Mouse (Mus musculus) embryonic facial prominence, embryonic 15.5 days (tissue): ENCODE results near the gene Csrnp1. TPM values are rescaled to one million over a fixed set of nuclear protein-coding genes. Genes with fewer than 3 reads are reported as not detected.

Source experiments
- ATAC-seq: fragments of 200-750 bp; cut with Nextera tagmentation; 2 replicates; pipeline ENCODE4 v1.8.0; 2017; ENCODE audit warnings: low read depth, moderate TSS enrichment; ENCODE audit not compliant: insufficient number of reproducible peaks, low FRiP score, low TSS enrichment
- H3K27ac ChIP-seq: fragments of 300-500 bp; sonication (generic); replicated peaks from 2 replicates; pipeline ENCODE4 v1.5.1; 2015; ENCODE audit warnings: mild to moderate bottlenecking, inconsistent platforms
- H3K27me3 ChIP-seq: fragments of 300-500 bp; sonication (generic); 2 replicates; pipeline ENCODE4 v1.6.1; 2015; ENCODE audit warnings: inconsistent platforms
- H3K36me3 ChIP-seq: fragments of 300-500 bp; sonication (generic); 2 replicates; pipeline ENCODE4 v1.6.1; 2015; ENCODE audit warnings: mild to moderate bottlenecking, inconsistent platforms
- H3K4me1 ChIP-seq: fragments of 300-500 bp; sonication (generic); 2 replicates; pipeline ENCODE4 v1.6.1; 2015; ENCODE audit warnings: inconsistent platforms
- H3K4me2 ChIP-seq: fragments of 300-500 bp; sonication (generic); replicated peaks from 2 replicates; pipeline ENCODE4 v1.6.1; 2015; ENCODE audit warnings: mild to moderate bottlenecking, inconsistent platforms
- H3K4me3 ChIP-seq: fragments of 300-500 bp; sonication (generic); replicated peaks from 2 replicates; pipeline ENCODE4 v1.5.1; 2015; ENCODE audit warnings: mild to moderate bottlenecking, inconsistent platforms
- H3K9ac ChIP-seq: fragments of 300-500 bp; sonication (generic); 2 replicates; pipeline ENCODE4 v1.6.1; 2015; ENCODE audit warnings: inconsistent platforms
- H3K9me3 ChIP-seq: fragments of 300-500 bp; sonication (generic); replicated peaks from 2 replicates; pipeline ENCODE4 v1.6.1; 2016; ENCODE audit warnings: inconsistent platforms
- WGBS: fragments of 180-500 bp; shearing (Covaris S2); methylation state at CpG from one replicate; pipeline ENCODE4 v1.1.7; 2015; 5-methylcytosine and 5-hydroxymethylcytosine counted together
- polyA plus RNA-seq: library from polyadenylated mRNA; unstranded; fragments of >200 nt; fragmentation: Nextera tagmentation; extraction: Ambion mirVana; gene quantifications from 2 replicates; pipeline ENCODE4 v1.2.1, GENCODE M21; 2015

Csrnp1 gene
- polyA plus RNA-seq, 1 experiment from 2014 or later, result 5.7 TPM

DNA sequence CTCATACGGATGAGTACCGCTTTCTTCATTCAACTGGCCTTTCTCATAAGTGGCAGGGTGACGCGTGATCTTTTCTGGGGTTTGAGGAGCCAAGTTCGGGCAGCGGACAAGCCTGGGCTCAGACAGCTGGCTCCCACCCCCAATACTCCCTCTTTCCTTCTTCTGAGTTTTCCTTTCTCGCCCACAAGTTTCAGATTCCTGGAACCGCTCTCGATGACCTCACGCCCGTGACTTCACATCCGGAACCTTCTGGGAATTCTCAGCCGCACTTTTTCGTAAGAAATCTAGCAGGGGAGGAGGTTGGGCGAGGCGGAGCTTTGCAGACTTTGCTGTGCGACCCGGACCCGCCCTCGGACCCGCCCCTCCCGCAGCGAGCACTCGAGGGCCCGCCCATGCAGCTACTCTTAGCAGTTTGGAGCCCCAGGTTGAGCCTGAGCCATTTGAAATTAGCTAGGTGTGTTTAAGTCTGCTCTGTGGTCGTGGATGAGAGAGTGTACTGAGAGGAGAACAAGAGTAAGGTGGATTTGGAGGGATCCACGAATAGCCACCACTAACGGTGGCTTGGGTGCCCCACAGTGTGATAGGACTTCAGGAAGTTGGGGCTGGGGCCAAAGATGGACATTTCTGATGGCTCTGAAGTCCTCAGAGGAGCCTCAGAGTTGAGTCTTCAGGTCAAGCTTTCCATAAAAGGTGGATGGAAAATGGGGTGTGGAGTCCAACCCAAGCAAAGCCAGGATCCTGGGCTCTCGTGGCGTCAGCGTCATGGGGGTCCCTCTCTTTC, 17.7 kb upstream of the Csrnp1 start:
- Histone ChIP-seq H3K36me3 (no peaks in the 10 kb centered on the region), H3K9me3 (no peaks in the 10 kb centered on the region), H3K4me2 (peak overlapping the region; percentile 68), H3K4me3 (peak overlapping the region; percentile 47), H3K27me3 (no peaks in the 10 kb centered on the region), H3K9ac (peak overlapping the region; percentile 35), H3K27ac (peak overlapping the region; percentile 75), H3K4me1 (peaks cover 13% of the 10 kb centered on the region; the same call in 1 of the 2 replicates)
- 10% methylated on average over 31 of the region's 31 CpGs for WGBS
- peak; percentile 89 for ATAC-seq

DNA sequence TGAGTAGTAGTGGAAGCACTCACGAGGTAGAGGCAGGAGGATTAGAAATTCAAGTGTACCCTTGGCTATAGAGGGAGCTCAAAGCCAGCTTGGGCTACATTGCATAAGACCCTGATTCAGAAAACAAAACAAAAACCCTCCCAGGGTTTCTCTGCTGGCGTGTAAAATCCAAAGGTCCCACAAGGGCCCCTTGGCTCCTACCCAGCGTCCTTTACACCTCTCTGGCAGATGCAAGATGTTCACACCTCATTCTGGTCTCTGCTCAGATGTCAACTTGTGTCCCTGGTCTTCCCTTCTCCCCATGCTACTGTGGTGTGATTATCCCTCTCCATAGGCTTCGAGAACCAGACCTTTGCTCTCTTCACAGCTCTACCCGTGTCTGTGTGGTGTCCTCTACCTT, 16.3 kb upstream of the Csrnp1 start:
- Histone ChIP-seq H3K4me2 (no peak overlapping the region), H3K9me3 (no peaks in the 10 kb centered on the region), H3K36me3 (no peaks in the 10 kb centered on the region), H3K27ac (no peak overlapping the region), H3K4me1 (peaks cover 9% of the 10 kb centered on the region; the same call in 1 of the 2 replicates), H3K4me3 (no peak overlapping the region), H3K9ac (no peak overlapping the region), H3K27me3 (no peaks in the 10 kb centered on the region)
- 75% methylated on average over 5 of the region's 5 CpGs for WGBS
- ATAC-seq, result no peak

- Histone ChIP-seq H3K27me3 (no peaks in the 10 kb centered on the region), H3K4me1 (peaks cover 7% of the 10 kb centered on the region; the same call in 1 of the 2 replicates), H3K9ac (no peak overlapping the region), H3K27ac (no peak overlapping the region), H3K9me3 (no peaks in the 10 kb centered on the region), H3K36me3 (no peaks in the 10 kb centered on the region), H3K4me2 (no peak overlapping the region), H3K4me3 (no peak overlapping the region)
- ATAC-seq, result no peak
- WGBS, result 62% methylated on average over 6 of the region's 6 CpGs
Measured at GRCm38 (mm10) chr9:119999636-120000035, 15.2 kb upstream of the Csrnp1 start.

- ATAC-seq, result no peak
- Histone ChIP-seq H3K4me3 (no peak overlapping the region), H3K9ac (no peak overlapping the region), H3K36me3 (no peaks in the 10 kb centered on the region), H3K4me2 (no peak overlapping the region), H3K27me3 (no peaks in the 10 kb centered on the region), H3K27ac (no peak overlapping the region), H3K4me1 (peaks cover 7% of the 10 kb centered on the region; the same call in 1 of the 2 replicates), H3K9me3 (no peaks in the 10 kb centered on the region)
- 77% methylated on average over 1 of the region's 1 CpGs for WGBS
Measured at GRCm38 (mm10) chr9:119998776-119999175, 14.3 kb upstream of the Csrnp1 start.

DNA sequence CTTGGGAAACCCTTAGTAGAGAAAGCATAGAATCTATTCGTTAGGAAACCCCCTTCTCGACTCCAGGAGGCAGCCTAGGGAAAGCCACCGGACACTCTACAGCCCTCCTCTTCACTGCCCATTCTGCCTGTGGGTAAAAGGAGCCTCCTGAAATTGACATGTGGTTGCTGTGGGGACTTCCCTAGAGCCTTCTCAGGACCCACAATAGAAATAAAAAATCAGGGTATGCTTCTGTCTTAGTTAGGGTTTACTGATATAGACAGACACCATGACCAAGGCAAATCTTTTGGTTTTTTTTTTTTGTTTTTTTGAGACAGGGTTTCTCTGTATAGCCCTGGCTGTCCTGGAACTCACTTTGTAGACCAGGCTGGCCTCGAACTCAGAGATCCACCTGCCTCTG, 11.6 kb upstream of the Csrnp1 start:
- no peak for ATAC-seq
- WGBS, result 79% methylated on average over 4 of the region's 4 CpGs
- no peak overlapping the region for H3K9ac ChIP-seq

GRCm38 (mm10) chr9:119994207-119994606, 9.7 kb upstream of the Csrnp1 start:
- WGBS, result 63% methylated on average over 7 of the region's 7 CpGs
- Histone ChIP-seq H3K9ac (no peak overlapping the region), H3K4me1 (no peaks in the 10 kb centered on the region), H3K27me3 (no peaks in the 10 kb centered on the region), H3K27ac (no peak overlapping the region), H3K4me2 (no peak overlapping the region), H3K9me3 (no peaks in the 10 kb centered on the region), H3K36me3 (no peaks in the 10 kb centered on the region), H3K4me3 (no peak overlapping the region)
- ATAC-seq, result no peak

More for the DNA sequence above, 11.6 kb upstream of the Csrnp1 start:
- Histone ChIP-seq H3K4me3 (no peak overlapping the region), H3K9me3 (no peaks in the 10 kb centered on the region), H3K4me1 (no peaks in the 10 kb centered on the region), H3K4me2 (no peak overlapping the region), H3K27me3 (no peaks in the 10 kb centered on the region), H3K27ac (no peak overlapping the region), H3K36me3 (no peaks in the 10 kb centered on the region)

DNA sequence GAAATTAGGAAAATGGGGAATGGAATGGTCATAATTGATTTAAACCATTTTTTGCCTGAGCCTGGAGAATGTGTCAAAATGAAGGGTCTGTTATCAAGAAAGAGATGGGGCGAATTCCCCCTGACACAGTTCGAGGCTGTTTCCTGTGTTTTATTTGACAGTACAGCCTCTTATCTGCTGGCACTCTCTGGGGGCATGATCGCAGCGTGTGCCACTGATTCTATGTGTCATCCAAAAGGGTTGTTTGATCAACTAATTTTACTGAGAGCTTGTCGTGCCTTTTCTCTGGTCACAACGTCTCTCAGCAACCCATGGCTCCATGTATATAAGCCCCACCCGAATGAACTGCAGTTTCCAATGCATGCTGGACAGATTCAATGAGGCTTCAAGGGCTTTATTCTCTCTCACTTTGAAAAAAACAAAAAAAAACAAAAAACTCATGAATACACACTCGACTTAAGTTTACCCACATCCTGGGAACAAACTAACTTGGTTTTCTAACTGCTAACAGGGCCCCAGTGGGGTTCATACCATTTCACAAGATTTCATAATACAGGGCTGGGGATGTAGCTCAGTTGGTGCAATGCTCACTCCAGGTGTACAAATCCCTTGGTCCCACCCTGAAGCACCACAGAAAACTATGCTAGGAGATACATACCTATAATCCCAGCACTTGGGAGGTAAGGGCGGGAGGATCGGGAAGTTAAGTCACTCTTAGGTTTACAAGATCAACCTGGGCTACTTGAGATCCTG, 8.8 kb upstream of the Csrnp1 start:
- 68% methylated on average over 10 of the region's 10 CpGs for WGBS
- H3K9ac ChIP-seq, result no peak overlapping the region

GRCm38 (mm10) chr9:119991310-119991709, 6.9 kb upstream of the Csrnp1 start:
- Histone ChIP-seq H3K27ac (no peak overlapping the region), H3K4me3 (no peak overlapping the region), H3K36me3 (no peaks in the 10 kb centered on the region), H3K9ac (no peak overlapping the region), H3K9me3 (no peaks in the 10 kb centered on the region), H3K27me3 (no peaks in the 10 kb centered on the region), H3K4me2 (no peak overlapping the region), H3K4me1 (peaks cover 4% of the 10 kb centered on the region; the same call in 1 of the 2 replicates)
- no peak for ATAC-seq
- 18% methylated on average over 5 of the region's 5 CpGs for WGBS

More for the DNA sequence above, 8.8 kb upstream of the Csrnp1 start:
- no peaks in the 10 kb centered on the region for H3K36me3 ChIP-seq
- H3K4me1 ChIP-seq, result no peaks in the 10 kb centered on the region
- no peak overlapping the region for H3K27ac ChIP-seq
- no peak overlapping the region for H3K4me2 ChIP-seq
- no peaks in the 10 kb centered on the region for H3K27me3 ChIP-seq
- no peak for ATAC-seq
- no peak overlapping the region for H3K4me3 ChIP-seq
- H3K9me3 ChIP-seq, result no peaks in the 10 kb centered on the region

DNA sequence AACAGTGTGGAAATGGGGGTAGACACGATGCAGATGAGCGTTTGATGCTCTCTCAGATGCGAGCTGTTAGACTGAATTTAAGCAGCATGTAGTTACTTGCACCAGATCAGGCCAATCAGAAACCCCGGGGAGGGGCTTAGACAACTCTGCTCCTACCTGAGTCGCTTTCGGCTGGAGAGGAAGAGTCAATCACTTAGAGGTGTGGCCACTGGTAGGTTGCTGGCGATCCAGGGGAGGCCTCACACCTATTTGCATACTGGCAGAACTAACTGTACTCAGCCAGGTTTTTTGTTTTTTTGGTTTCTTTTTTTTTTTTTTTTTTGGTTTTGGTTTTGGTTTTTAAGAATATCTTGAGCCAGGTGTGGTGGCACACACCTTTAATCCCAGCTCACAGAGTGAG, 3.8 kb upstream of the Csrnp1 start:
- Histone ChIP-seq H3K27me3 (no peaks in the 10 kb centered on the region), H3K36me3 (no peaks in the 10 kb centered on the region), H3K4me1 (peaks cover 26% of the 10 kb centered on the region), H3K4me3 (no peak overlapping the region), H3K9ac (no peak overlapping the region), H3K9me3 (no peaks in the 10 kb centered on the region), H3K27ac (no peak overlapping the region), H3K4me2 (no peak overlapping the region)
- ATAC-seq, result no peak
- 47% methylated on average over 7 of the region's 7 CpGs for WGBS

DNA sequence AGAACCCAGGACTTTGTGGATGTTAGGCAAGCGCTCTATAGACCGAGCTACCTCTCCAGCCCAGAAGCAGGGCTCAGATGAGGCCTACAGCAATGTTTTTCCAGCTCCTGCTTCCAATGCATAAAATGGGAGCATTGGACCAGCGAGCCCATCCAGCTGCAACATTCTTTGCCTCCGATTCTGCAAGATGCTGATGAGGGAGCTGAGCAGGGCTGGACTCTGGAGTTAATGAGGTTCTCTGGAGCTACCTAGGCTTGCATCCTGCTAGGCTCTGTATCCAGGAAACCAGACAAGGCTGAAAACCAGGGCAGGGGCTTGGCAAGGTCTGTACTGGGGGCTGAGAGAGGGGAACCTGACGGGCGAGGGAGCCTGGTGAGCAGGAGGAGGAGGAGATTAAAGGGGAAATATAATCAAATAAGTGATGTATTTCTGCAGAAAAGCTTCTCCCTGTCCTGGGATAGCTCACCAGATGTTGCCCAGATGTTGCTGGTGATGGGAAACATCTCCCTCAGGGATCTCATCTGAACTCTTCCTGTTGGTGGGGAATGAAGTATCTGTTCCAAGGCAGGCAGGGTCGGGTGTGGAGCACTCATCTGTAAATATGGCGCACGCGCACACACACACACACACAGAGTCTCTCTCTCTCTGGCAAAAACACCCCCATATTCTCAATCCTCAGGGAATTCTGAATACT, 1.6 kb upstream of the Csrnp1 start:
- peaks cover 49% of the 10 kb centered on the region for H3K4me1 ChIP-seq
- H3K36me3 ChIP-seq, result no peaks in the 10 kb centered on the region
- WGBS, result 43% methylated on average over 10 of the region's 10 CpGs
- H3K9me3 ChIP-seq, result no peaks in the 10 kb centered on the region
- H3K4me3 ChIP-seq, result no peak overlapping the region
- H3K4me2 ChIP-seq, result no peak overlapping the region
- no peak overlapping the region for H3K9ac ChIP-seq
- H3K27ac ChIP-seq, result peak overlapping the region; percentile 69
- H3K27me3 ChIP-seq, result no peaks in the 10 kb centered on the region
- no peak for ATAC-seq
